Mouse (Mus musculus): Measurements from ENCODE around the gene Tap2. TPM values are rescaled to one million over a fixed set of nuclear protein-coding genes. Genes with fewer than 3 reads are reported as not detected.

The Tap2 gene
- total RNA-seq, 2 experiments from 2014 or later = 7.0 to 7.8 TPM

GRCm38 (mm10) chr17:34179913-34180859, 23.1 kb upstream of the Tap2 start:
- TF ChIP-seq CTCF (IDR thresholded peaks at IDR 0.05) = no peak
- intact Hi-C loops (cut with DNase I) = no loop called here

GRCm38 (mm10) chr17:34183564-34184219, 19.6 kb upstream of the Tap2 start:
- no peak for TF ChIP-seq CTCF (IDR thresholded peaks at IDR 0.05)
- intact Hi-C loops (cut with DNase I) = no loop called here
- H3K4me3 ChIP-seq = no peak overlapping the region
- no peak for DNase-seq (ENCODE audit: extremely low spot score in 1 of 2, low spot score in 2 of 2)
- no peak overlapping the region for H3K27ac ChIP-seq

More at GRCm38 (mm10) chr17:34179913-34180859, 23.1 kb upstream of the Tap2 start:
- H3K27ac ChIP-seq = no peak overlapping the region
- no peak overlapping the region for H3K4me3 ChIP-seq
- no peak for DNase-seq (ENCODE audit: extremely low spot score in 1 of 2, low spot score in 2 of 2)

- no peak for DNase-seq (ENCODE audit: extremely low spot score in 1 of 2, low spot score in 2 of 2)
- Histone ChIP-seq H3K4me3 (no peak overlapping the region), H3K27ac (no peak overlapping the region)
- no peak for TF ChIP-seq CTCF (IDR thresholded peaks at IDR 0.05)
- intact Hi-C loops (cut with DNase I) = no loop called here
Measured at GRCm38 (mm10) chr17:34185526-34185925, 17.8 kb upstream of the Tap2 start.

- TF ChIP-seq CTCF (IDR thresholded peaks at IDR 0.05) = no peak
- no peak for DNase-seq (ENCODE audit: extremely low spot score in 1 of 2, low spot score in 2 of 2)
- intact Hi-C loops (cut with DNase I) = no loop called here
- Histone ChIP-seq H3K4me3 (peak overlapping the region; percentile 68), H3K27ac (peak overlapping the region; percentile 42)
Measured at GRCm38 (mm10) chr17:34186885-34187260, 16.5 kb upstream of the Tap2 start.

GRCm38 (mm10) chr17:34187261-34187916, 15.9 kb upstream of the Tap2 start, which contains the start of the genes Tap1 and Psmb9:
TSS of gene Tap1 (plus strand) at chr17:34187553.
TSS of gene Psmb9 (minus strand) at chr17:34187764.
- peak; percentile 95 for DNase-seq (ENCODE audit: extremely low spot score in 1 of 2, low spot score in 2 of 2)
- Histone ChIP-seq H3K27ac (peak within 1 kb of the TSS; percentile 42), H3K4me3 (peak within 1 kb of the TSS; percentile 68)
- TF ChIP-seq CTCF (IDR thresholded peaks at IDR 0.05) = no peak
- intact Hi-C loops (cut with DNase I) = no loop called here

- peak overlapping the region; percentile 42; the same call in 1 of the 2 replicates for H3K27ac ChIP-seq
- H3K4me3 ChIP-seq = peak overlapping the region; percentile 68
- DNase-seq (ENCODE audit: extremely low spot score in 1 of 2, low spot score in 2 of 2) = no peak
- intact Hi-C loops (cut with DNase I) = no loop called here
- no peak for TF ChIP-seq CTCF (IDR thresholded peaks at IDR 0.05)
Measured at GRCm38 (mm10) chr17:34188010-34188409, 15.3 kb upstream of the Tap2 start.

- no peak for TF ChIP-seq CTCF (IDR thresholded peaks at IDR 0.05)
- intact Hi-C loops (cut with DNase I) = no loop called here
- H3K4me3 ChIP-seq = no peak overlapping the region
- no peak overlapping the region for H3K27ac ChIP-seq
- DNase-seq (ENCODE audit: extremely low spot score in 1 of 2, low spot score in 2 of 2) = no peak
Measured at GRCm38 (mm10) chr17:34188986-34189385, 14.3 kb upstream of the Tap2 start.

- DNase-seq (ENCODE audit: extremely low spot score in 1 of 2, low spot score in 2 of 2) = no peak
- TF ChIP-seq CTCF (IDR thresholded peaks at IDR 0.05) = no peak
- Histone ChIP-seq H3K4me3 (no peak overlapping the region), H3K27ac (no peak overlapping the region)
- intact Hi-C loops (cut with DNase I) = no loop called here
Measured at GRCm38 (mm10) chr17:34192852-34193251, 10.5 kb upstream of the Tap2 start.

GRCm38 (mm10) chr17:34193468-34193867, 9.9 kb upstream of the Tap2 start:
- DNase-seq (ENCODE audit: extremely low spot score in 1 of 2, low spot score in 2 of 2) = no peak
- Histone ChIP-seq H3K27ac (no peak overlapping the region), H3K4me3 (no peak overlapping the region)
- TF ChIP-seq CTCF (IDR thresholded peaks at IDR 0.05) = no peak
- intact Hi-C loops (cut with DNase I) = no loop called here

- DNase-seq (ENCODE audit: extremely low spot score in 1 of 2, low spot score in 2 of 2) = no peak
- H3K4me3 ChIP-seq = no peak overlapping the region
- intact Hi-C loops (cut with DNase I) = no loop called here
- TF ChIP-seq CTCF (IDR thresholded peaks at IDR 0.05) = no peak
- H3K27ac ChIP-seq = no peak overlapping the region
Measured at GRCm38 (mm10) chr17:34194723-34195122, 8.6 kb upstream of the Tap2 start.

GRCm38 (mm10) chr17:34196491-34196890, 6.8 kb upstream of the Tap2 start:
- Histone ChIP-seq H3K27ac (no peak overlapping the region), H3K4me3 (no peak overlapping the region)
- DNase-seq (ENCODE audit: extremely low spot score in 1 of 2, low spot score in 2 of 2) = no peak
- intact Hi-C loops (cut with DNase I) = no loop called here
- no peak for TF ChIP-seq CTCF (IDR thresholded peaks at IDR 0.05)
